Mouse (Mus musculus) heart, postnatal 36 days (tissue): ENCODE measurements around the gene Prrg4. TPM values are rescaled to one million over a fixed set of nuclear protein-coding genes. Genes with fewer than 3 reads are reported as not detected.
"Not testable (repeated sequence)": the region's sequence is repeated elsewhere in the genome, so short reads cannot be mapped to it uniquely, and the experiment has no call there.

Experiments
- DNase-seq, 2 experiments: peaks; one replicate each; pipeline ENCODE4 v3.0.0; 2021 to 2022
- intact Hi-C: fragments of 180-260 bp; cut with DNase I; formaldehyde crosslinking; loops from one replicate; pipeline ENCODE4 v1.15.1; 2025
- total RNA-seq, 2 experiments: library from RNA; stranded (reverse); gene quantifications; 2 replicates each; pipeline ENCODE4 v1.2.3; 2021

The Prrg4 gene
- total RNA-seq, 2 experiments from 2014 or later: 0.70 to 1.7 TPM

DNA sequence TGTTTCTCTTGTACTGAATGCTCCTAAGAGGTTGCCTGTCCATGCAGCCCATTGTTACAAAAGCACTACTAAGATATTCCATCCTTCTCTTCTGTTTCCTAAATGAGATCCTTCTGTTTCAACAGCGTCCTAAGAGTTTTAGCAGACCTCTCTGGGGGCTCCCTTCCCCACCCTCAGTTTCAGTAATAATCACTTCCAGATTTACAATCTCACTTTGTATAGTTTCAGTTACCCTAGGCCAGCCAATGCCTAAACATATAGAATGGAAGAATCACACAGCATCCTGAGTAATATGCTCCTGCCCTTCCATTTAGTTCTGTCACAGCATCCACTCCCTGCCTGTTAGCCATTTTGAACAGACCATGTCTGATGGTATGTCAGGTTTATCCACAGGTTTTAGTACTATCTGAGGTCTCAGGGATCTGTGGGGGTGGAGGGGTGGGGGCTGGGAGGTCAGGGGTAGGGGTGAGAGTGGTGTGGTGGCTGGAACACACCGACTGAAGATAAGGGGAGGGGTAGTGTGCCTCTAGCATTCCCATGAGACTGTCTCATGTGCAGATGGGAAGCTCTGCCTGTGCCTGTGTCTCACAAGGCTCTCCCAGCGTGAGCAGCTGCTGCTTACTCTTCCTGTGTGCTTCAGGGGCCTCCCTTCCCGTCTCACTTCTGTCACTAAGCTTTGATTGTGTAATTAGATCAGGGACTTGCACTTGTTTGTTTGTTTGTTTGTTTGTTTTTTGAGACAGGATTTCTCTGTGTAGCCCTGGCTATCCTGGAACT is 2.9 kb downstream of the Prrg4 start:
- intact Hi-C loops: loop anchor here (5.0 kb wide), 1 partner anchor 385 kb away; no protein-coding TSS in a partner anchor
- DNase-seq: no peak

DNA sequence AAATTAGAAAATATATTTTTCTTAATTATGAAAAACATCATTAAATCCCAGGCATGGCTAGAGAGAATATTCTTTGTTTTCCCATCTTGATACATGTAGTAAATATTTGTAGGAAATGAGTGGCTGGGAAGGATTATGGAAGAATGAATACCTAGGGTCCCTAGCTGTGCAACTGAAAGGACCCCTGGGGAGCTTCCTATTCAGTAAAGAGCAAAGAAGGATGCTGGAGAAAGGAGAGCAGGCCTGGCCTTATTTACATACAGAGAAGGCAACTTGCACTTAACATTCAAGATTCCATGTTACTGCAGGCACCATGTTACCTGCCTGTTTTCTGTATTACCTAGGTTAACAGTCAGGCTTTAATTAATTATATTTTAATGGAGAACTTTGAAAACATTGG is 7.1 kb downstream of the Prrg4 start:
- no peak for DNase-seq
- intact Hi-C loops: no loop called here

DNA sequence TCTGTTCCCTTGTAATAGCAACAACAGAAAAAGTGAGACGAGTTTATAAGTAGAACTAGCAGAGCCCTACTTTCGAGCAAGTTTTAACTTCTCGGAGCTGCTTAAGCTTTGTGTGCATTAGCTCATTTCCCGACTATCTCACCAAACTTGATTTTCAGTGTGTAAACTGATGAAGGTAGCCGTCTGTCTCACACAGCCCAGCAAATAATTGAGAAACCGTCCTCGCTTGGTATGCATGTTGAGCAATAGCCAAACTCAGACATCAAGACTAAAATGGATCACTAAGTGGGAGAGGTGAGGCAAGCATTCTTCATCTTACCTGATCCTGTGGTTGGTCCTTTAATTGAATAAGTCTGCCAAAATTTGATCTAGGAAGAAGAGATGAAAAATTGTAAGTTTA is 7.9 kb downstream of the Prrg4 start:
- DNase-seq: no peak
- intact Hi-C loops: no loop called here

DNA sequence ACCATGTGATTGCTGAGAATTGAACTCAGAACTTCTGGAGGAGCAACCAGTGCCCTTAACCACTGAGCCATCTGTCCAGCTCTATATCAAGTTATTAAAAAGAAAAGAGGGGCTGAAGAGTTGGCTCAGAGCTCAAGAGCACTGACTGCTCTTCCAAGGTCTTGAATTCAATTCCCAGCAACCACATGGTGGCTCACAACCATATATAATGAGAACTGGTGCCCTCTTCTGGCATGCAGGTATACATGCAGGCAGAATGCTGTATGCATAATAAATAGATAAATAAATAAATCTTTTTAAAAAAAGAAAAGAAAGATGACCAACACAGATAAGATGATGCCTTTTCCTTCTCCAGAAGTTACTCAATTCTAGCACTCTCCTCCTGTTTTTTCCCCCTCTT is 8.7 kb downstream of the Prrg4 start:
- no peak for DNase-seq
- intact Hi-C loops: no loop called here

DNA sequence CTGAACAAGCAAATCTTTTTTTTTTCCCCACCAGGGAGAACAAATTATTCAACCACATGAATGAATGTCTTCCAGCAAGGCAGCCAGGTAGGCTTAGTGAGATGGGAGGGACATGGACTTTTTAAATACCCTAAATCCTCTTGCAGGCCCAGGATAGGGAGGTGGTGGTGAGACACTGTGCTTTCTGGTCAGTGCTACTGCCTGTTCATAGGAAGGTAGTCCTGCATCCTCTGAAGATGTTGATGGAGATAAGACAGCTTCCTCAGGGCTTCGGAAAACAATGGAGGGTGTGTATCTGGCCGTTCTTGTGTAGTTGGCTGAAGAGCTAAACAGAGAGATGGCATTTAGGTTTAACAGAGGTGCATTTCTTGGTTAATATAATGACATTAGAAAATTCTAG is 17.2 kb downstream of the Prrg4 start:
- DNase-seq: no peak

DNA sequence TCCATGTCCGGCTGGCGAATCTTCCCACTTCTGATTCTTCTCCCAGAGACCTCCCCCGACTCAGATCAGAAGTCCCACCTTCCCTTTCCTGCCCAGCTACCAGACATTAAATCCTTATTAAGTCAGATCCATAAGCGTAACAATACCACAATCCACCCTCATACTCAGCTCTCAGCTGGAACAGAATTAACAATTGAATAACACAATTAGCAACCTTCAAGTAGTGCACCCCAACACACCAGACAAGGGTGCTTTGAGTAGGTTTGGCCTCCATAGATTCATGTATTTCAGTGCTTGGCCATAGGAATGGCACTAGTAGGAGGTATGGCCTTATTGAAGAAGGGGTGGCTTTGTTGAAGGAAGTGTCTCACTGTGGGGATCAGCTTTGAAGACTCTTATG is 23.5 kb downstream of the Prrg4 start:
- DNase-seq: no peak
- intact Hi-C loops: no loop called here

More for the DNA sequence above, 17.2 kb downstream of the Prrg4 start:
- intact Hi-C loops: no loop called here

DNA sequence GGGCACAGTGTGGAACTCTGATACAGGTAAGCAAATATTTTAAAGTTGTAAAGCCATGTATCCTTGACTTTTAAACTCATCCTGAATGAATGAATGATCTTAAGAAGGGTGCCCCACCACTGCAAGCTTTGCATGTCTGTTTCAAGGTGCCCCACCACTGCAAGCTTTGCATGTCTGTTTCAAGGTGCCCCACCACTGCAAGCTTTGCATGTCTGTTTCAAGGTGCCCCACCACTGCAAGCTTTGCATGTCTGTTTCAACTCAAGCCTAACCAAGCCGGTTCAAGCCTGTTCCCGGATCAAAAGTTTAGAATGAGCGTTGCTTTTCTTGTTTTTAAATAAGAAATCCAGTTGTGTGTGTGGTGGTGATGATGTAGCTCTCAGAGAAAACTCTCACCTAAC is 30.9 kb downstream of the Prrg4 start:
- DNase-seq: not testable (repeated sequence)
- intact Hi-C loops: loop anchor here (10.0 kb wide), 2 partner anchors 324 to 576 kb away; partner anchors contain the start of genes Hipk3 and Rcn1

DNA sequence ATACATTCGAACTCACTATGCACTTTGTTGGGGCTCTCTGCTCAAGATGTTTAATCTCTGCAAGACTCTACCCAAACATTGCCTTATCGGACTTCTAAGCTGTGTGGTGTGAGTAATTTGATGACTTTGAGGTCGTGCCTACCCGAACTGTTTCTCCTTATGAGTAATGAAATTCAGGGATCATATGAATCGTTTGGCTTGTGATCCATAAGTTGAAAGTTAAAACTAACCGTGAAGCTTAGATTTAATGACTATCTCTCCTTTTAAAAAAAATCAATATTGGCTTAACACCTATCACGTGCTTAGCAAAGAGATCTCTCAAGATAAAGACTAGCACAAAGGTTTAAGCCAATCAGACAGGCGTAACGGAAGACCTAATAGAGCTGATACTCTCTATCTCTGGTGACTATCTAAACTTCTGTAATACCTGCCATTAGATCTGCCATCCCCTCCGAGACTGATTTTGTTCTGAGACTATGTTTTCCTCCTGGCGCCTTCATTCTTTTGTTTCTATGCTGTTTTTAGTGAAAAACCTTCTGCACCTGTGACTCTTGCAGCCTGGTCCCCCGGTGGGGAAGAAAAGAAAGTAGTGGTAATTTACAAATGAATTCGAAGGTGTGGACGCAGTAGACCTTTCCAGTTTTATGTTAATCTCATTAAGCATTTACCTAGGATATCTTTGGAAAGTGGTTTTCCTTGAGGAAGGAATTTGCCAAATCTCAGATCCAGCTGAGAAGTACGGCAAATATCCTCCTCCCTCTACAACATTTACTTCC is 31.9 kb downstream of the Prrg4 start:
- intact Hi-C loops: loop anchor here (2.0 to 10.0 kb wide), 3 partner anchors 31 to 577 kb away; partner anchors contain the start of genes Hipk3, Prrg4 and Rcn1
- no peak for DNase-seq

DNA sequence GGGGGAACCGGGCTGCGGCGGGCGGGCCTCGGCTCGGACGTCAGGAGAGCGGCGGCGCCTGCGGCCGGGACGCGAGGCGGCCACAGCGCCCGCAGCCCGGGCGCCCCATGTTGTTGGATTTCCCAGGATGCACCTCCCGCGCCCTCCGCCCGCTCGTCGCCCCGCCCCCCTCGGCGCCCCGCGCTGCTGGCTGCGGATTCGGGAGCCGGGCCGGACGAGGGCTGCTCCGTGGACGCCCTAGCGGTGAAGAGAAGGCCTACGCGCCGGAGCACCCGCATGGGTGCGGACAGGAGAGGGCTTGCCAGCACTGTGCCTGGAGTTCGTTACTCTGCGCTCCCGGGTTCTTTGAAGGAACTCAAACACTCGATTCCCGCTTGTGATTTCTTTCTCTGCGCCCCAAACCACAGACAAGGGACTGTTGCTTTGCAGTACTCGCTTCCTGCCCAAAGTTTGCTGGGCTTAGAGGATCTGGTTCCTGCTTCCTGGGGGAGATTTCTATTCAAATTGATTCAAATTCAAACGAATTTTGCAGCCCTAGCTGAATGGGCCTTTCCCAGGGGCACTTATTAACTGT is 32.7 kb downstream of the Prrg4 start:
- peak; percentile 90 to 91 for DNase-seq
- intact Hi-C loops: loop anchor here (2.0 to 10.0 kb wide), 3 partner anchors 32 to 578 kb away; partner anchors contain the start of genes Hipk3, Prrg4 and Rcn1

DNA sequence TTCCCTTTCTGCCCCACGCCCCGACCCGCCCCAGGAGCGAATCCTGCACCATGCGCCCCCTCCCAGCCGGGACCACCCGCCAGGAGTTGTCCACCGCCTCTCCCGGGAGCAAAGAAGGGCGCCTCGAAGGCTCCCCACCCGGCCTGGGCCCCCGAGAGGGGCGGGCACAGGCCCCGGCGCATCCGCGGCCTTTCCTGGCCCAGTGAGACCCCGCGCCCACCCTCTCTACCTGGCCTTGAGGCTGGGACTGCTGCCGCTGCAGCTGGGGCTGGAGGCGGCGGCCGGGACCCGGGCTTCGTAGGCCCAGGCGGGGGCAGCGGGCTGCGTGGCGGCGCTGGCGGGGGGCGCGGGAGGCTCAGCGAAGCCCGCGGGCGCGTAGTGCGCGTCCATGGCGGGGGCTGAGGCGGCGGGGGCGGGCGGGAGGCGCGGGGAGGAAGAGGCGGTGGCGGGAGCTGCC is 33.3 kb downstream of the Prrg4 start, which contains the start of gene Qser1:
Gene Qser1, minus strand, starts transcription at position 390 of the 457 bp plus-strand sequence.
- no peak for DNase-seq
- intact Hi-C loops: loop anchor here (2.0 to 10.0 kb wide), 3 partner anchors 32 to 578 kb away; partner anchors contain the start of genes Hipk3, Prrg4 and Rcn1

DNA sequence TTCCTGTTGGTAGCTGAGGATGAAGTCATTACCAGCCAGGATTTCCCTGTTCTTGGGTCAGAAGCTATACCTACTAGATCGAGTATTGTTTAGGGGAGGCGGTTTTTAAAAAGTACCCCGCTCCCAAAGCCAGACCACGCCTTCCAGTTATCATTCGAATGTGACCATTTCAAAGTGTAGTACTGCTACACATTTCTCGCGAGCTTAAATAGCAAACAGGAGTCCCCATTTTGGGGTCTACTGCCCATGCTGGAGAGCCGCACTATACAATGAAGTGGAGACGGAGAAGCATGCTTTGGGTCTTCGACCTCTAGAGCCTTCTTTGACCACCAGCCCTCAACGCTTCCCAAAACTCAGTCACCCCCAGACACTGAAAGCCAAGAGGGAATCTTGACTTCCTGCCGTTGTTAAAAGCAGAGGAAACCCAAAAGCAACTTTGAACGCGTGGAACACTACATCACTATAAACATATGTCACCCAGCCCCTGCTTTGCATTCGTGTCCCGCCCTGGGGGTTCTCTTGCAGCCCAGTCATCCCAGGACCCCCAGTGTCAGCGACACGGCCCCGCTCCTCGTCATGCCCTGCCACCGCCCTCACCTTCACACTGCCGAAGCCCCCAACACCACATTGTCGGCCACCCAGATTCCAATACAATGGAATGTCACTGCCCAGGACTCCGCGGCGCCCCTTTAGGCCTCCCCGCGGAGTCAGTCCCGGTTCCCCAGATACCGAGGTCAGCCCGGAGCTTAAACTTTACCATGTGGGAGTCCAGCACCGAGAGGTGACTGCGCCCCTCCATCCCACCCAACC is 33.9 kb downstream of the Prrg4 start:
- peak; percentile 36 to 54 for DNase-seq
- intact Hi-C loops: loop anchor here (2.0 to 10.0 kb wide), 3 partner anchors 33 to 579 kb away; partner anchors contain the start of genes Hipk3, Prrg4 and Rcn1

DNA sequence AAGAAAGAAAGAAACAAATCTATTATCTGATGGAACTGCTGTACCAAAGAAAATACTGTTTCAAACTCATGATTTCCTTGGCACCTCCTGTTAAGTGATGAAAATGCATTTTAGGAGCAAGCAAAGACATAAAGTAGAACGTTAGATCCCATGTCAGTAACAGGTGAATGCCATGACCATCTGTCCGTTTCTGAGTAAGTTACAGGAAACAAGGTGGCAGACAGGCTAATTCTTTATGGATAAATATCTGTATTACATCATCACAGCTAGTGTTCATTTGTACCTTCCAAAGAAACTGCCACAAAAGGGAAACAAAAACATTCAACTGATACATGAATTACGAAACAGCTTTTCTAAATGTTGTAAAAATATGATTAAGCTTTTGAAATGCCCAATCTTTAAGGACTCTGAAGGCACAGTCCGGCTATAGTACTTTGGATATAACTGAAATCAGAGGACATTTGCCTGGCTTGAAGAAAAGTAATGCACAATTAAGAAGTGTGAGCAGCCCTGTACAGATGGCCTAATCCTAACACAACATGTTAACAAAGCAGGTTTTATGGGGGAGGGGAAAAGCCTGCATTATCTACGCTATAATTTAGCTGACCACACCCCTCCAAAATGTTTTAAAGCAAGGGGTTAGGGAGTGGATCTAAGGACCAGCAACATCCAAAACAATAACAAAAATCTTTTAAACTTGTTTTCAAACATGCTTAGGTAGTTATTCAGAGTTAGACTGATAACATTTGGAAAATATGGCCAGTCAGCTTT is 35.3 kb downstream of the Prrg4 start:
- DNase-seq: no peak
- intact Hi-C loops: loop anchor here (10.0 kb wide), 2 partner anchors 320 to 580 kb away; partner anchors contain the start of genes Hipk3 and Rcn1

DNA sequence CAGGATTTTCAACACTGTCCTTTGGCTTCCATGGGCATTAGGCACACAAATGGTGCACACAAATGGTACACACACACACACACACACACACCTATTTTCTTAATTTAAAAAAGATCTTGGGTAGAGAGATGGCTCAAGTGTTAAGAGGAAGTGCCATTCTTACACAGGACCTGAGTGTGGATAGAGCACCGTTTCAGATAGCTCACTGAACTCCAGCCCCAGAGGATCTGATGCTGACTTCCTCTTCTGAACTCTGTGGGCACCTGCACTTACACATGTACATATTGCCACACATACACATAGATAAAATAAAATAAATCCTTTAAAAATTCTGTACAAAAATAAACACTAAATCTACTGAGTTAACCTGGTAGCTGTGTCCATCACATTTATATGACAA is 44.2 kb downstream of the Prrg4 start:
- DNase-seq: no peak
- intact Hi-C loops: no loop called here

Other genes with a start within 250 kb of the Prrg4 start
- gene Tcp11l1, start 137.7 kb downstream of the Prrg4 start, total RNA-seq: 1 to 10 TPM; 7.1 to 7.2 TPM
- gene Pin1rt1, start 133.5 kb downstream of the Prrg4 start, total RNA-seq: not detected
- gene Depdc7, start 107.0 kb downstream of the Prrg4 start, total RNA-seq: 1 to 10 TPM in 1 of 2 experiments, under 1 TPM in 1; 0.95 to 1.9 TPM
- 10 to 100 TPM; 29.2 to 29.8 TPM for gene Qser1, start 33.1 kb downstream of the Prrg4 start, total RNA-seq
- 1 to 10 TPM; 3.1 to 4.8 TPM for gene Ccdc73, start 17.9 kb upstream of the Prrg4 start, total RNA-seq
- 100 to 1,000 TPM; 130 to 138 TPM for gene Eif3m, start 167.2 kb upstream of the Prrg4 start, total RNA-seq
- gene Gm11060, start 242.1 kb upstream of the Prrg4 start, total RNA-seq: not detected